Mouse (Mus musculus) urinary bladder, postnatal 14 days (tissue): ENCODE results near the gene Nedd9.
A peak's percentile ranks its signal among the peaks of the same experiment; 100 is the strongest.
"Not testable (repeated sequence)": the region's sequence is repeated elsewhere in the genome, so short reads cannot be mapped to it uniquely, and the experiment has no call there.

ENCODE experiments used
- DNase-seq: peaks from one replicate; pipeline ENCODE4 v3.0.0; 2021; ENCODE audit warnings: low spot score

Gene Nedd9

GRCm38 (mm10) chr13:41298533-41298932, 188.6 kb downstream of the Nedd9 start:
- no peak for DNase-seq

GRCm38 (mm10) chr13:41296396-41296795, 190.8 kb downstream of the Nedd9 start:
- DNase-seq: no peak

GRCm38 (mm10) chr13:41295886-41296285, 191.3 kb downstream of the Nedd9 start:
- DNase-seq: no peak

- no peak for DNase-seq
These were observed 193.6 kb downstream of the Nedd9 start for GRCm38 (mm10) chr13:41293595-41293994.

GRCm38 (mm10) chr13:41291466-41291974, 195.6 kb downstream of the Nedd9 start:
- no peak for DNase-seq

- no peak for DNase-seq
These were observed 200.9 kb downstream of the Nedd9 start for GRCm38 (mm10) chr13:41286285-41286684.

GRCm38 (mm10) chr13:41285448-41285847, 201.7 kb downstream of the Nedd9 start:
- DNase-seq: no peak

- peak; percentile 78 for DNase-seq
These were observed 203.9 kb downstream of the Nedd9 start for GRCm38 (mm10) chr13:41283256-41283655.

GRCm38 (mm10) chr13:41280696-41281095, 206.5 kb downstream of the Nedd9 start:
- no peak for DNase-seq

- no peak for DNase-seq
These were observed 213.1 kb downstream of the Nedd9 start, which contains the start of gene Gm17364 for GRCm38 (mm10) chr13:41273927-41274650. Gene Gm17364, minus strand, starts transcription at chr13:41273977.

- no peak for DNase-seq
These were observed 219.2 kb downstream of the Nedd9 start for GRCm38 (mm10) chr13:41267827-41268408.

- no peak for DNase-seq
These were observed 223.7 kb downstream of the Nedd9 start for GRCm38 (mm10) chr13:41263304-41264006.

GRCm38 (mm10) chr13:41261617-41262016, 225.5 kb downstream of the Nedd9 start:
- DNase-seq: not testable (repeated sequence)
